Mouse (Mus musculus): Measurements from ENCODE around the gene Gas6. TPM values are rescaled to one million over a fixed set of nuclear protein-coding genes. Genes with fewer than 3 reads are reported as not detected.

Gene Gas6
- total and polyA plus RNA-seq, 3 experiments, result not detected

- no peak for ATAC-seq (ENCODE audit: extremely low read depth, insufficient number of reproducible peaks, low FRiP score, poor library complexity, severe bottlenecking)
- no peaks in the 10 kb centered on the region for H3K36me3 ChIP-seq (replicated peaks)
- H3K4me3 ChIP-seq (ENCODE audit: low read depth, low read length), result no peak overlapping the region
- TF ChIP-seq GATA2 (IDR thresholded peaks at IDR 0.05; ENCODE audit: borderline replicate concordance, low read depth, low read length), result no peak
- peak; percentile 76; the same call in 1 of the 2 replicates for TF ChIP-seq CTCF (IDR thresholded peaks at IDR 0.05; ENCODE audit: low read depth, low read length)
- H3K9me3 ChIP-seq (replicated peaks), result no peaks in the 10 kb centered on the region
- H3K27me3 ChIP-seq (ENCODE audit: insufficient read depth, low read length), result peaks cover 3% of the 10 kb centered on the region
- H3K4me1 ChIP-seq (ENCODE audit: insufficient read depth, low read depth, low read length), result no peaks in the 10 kb centered on the region
- peak; percentile 16 for DNase-seq (ENCODE audit: low spot score)
These were observed 32.4 kb downstream of the Gas6 start for GRCm38 (mm10) chr8:13461843-13462242.

DNA sequence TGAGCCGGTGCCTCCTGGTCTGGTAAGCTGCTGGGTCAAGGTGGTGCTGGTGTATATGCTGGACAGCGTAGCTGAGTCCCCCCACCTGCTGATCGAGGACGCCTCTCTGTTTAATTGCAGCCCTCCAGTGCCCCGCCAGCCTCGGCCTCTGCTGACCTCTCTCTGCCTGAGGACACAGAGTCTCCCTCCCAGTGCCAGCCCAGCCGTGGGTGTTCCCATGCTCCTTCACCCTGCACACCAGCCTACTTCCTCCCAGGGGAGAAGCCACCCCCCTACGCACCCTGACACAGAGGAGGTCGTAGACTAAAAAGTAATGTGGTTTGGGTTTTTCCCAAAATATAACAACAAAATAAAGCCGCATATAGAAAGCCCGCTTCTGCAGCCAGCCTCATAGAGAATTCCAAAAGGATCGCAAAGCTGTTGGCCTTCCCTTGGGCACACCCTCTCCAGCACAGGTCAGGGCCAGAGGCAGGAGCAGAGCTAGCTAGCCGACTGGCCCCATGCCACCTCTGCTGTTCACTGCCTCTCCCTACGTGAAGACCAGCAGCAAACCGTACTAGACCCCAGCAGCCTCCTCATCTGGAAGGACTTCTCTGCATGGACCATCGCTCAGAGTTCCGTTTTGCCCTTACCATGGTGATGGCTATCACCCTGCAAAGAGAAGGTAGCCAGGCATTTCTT is 33.1 kb downstream of the Gas6 start:
- DNase-seq (ENCODE audit: low spot score), result no peak
- H3K4me3 ChIP-seq (ENCODE audit: low read depth, low read length), result no peak overlapping the region
- H3K36me3 ChIP-seq (replicated peaks), result no peaks in the 10 kb centered on the region
- no peaks in the 10 kb centered on the region for H3K4me1 ChIP-seq (ENCODE audit: insufficient read depth, low read depth, low read length)
- H3K27me3 ChIP-seq (ENCODE audit: insufficient read depth, low read length), result no peaks in the 10 kb centered on the region; the same call in none of the 2 replicates
- no peaks in the 10 kb centered on the region for H3K9me3 ChIP-seq (replicated peaks)
- TF ChIP-seq GATA2 (IDR thresholded peaks at IDR 0.05; ENCODE audit: borderline replicate concordance, low read depth, low read length) (no peak), CTCF (IDR thresholded peaks at IDR 0.05; ENCODE audit: low read depth, low read length) (no peak), GATA1 (IDR thresholded peaks at IDR 0.05; ENCODE audit: borderline replicate concordance, low read length) (no peak), TAL1 (conservative IDR thresholded peaks at IDR 0.05; ENCODE audit: low read depth, low read length) (no peak), POLR2AphosphoS5 (IDR thresholded peaks at IDR 0.05; ENCODE audit: insufficient replicate concordance, low read depth, low read length) (no peak)
- no peak for ATAC-seq (ENCODE audit: extremely low read depth, insufficient number of reproducible peaks, low FRiP score, poor library complexity, severe bottlenecking)

DNA sequence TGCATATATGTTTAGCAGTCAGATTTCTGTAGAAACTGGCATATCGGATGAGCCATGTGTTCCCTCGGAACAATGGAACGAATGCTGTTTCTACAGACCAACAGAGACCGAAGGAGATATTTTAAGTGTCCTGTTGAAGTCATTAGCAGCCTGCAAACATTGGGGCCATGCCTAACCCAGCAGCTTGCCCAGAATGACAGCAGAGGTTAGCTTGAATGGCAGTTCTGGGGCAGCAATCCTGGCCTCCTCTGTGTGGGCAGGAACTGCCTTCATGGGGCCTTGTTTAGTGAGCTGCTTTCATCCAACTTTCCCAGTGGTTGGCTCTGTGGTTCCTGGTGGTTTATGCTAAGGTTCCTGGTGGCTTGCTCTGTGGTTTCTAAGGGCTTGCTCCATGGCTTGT is 34.9 kb downstream of the Gas6 start:
- Histone ChIP-seq H3K4me1 (ENCODE audit: insufficient read depth, low read depth, low read length) (no peaks in the 10 kb centered on the region), H3K9me3 (replicated peaks) (no peaks in the 10 kb centered on the region), H3K27me3 (ENCODE audit: insufficient read depth, low read length) (peaks cover 3% of the 10 kb centered on the region), H3K4me3 (ENCODE audit: low read depth, low read length) (no peak overlapping the region), H3K36me3 (replicated peaks) (no peaks in the 10 kb centered on the region)
- DNase-seq (ENCODE audit: low spot score) (no peak), ATAC-seq (ENCODE audit: extremely low read depth, insufficient number of reproducible peaks, low FRiP score, poor library complexity, severe bottlenecking) (no peak)
- TF ChIP-seq CTCF (IDR thresholded peaks at IDR 0.05; ENCODE audit: low read depth, low read length), result no peak
- TF ChIP-seq GATA1 (IDR thresholded peaks at IDR 0.05; ENCODE audit: borderline replicate concordance, low read length), result no peak
- no peak for TF ChIP-seq GATA2 (IDR thresholded peaks at IDR 0.05; ENCODE audit: borderline replicate concordance, low read depth, low read length)
- no peak for TF ChIP-seq TAL1 (conservative IDR thresholded peaks at IDR 0.05; ENCODE audit: low read depth, low read length)
- no peak for TF ChIP-seq POLR2AphosphoS5 (IDR thresholded peaks at IDR 0.05; ENCODE audit: insufficient replicate concordance, low read depth, low read length)

DNA sequence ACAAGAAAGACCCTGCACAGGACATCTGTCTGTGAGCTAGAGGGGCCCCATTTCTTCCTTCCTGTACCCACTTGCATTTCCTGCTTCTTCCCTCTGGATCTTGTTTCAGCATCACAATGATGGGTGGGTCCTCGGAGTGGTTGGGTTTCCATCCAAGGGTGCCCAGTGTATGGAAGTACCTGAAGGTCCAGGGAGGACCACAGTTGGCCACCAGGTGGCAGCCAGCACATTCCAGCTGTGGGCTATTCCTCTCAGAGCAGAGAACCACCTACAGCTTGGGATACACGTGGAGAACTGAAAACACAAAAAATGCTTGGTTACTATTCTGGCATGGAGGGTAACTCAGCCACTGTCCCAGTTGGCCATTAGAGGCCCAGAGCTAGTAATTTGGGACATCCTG is 39.0 kb downstream of the Gas6 start:
- Histone ChIP-seq H3K27me3 (ENCODE audit: insufficient read depth, low read length) (peaks cover 7% of the 10 kb centered on the region; the same call in 1 of the 2 replicates), H3K4me3 (ENCODE audit: low read depth, low read length) (no peak overlapping the region), H3K4me1 (ENCODE audit: insufficient read depth, low read depth, low read length) (no peaks in the 10 kb centered on the region), H3K36me3 (replicated peaks) (no peaks in the 10 kb centered on the region), H3K9me3 (replicated peaks) (no peaks in the 10 kb centered on the region)
- DNase-seq (ENCODE audit: low spot score) (no peak), ATAC-seq (ENCODE audit: extremely low read depth, insufficient number of reproducible peaks, low FRiP score, poor library complexity, severe bottlenecking) (no peak)
- TF ChIP-seq POLR2AphosphoS5 (IDR thresholded peaks at IDR 0.05; ENCODE audit: insufficient replicate concordance, low read depth, low read length), result no peak
- TF ChIP-seq GATA2 (IDR thresholded peaks at IDR 0.05; ENCODE audit: borderline replicate concordance, low read depth, low read length), result no peak
- TF ChIP-seq CTCF (IDR thresholded peaks at IDR 0.05; ENCODE audit: low read depth, low read length), result no peak
- no peak for TF ChIP-seq GATA1 (IDR thresholded peaks at IDR 0.05; ENCODE audit: borderline replicate concordance, low read length)
- TF ChIP-seq TAL1 (conservative IDR thresholded peaks at IDR 0.05; ENCODE audit: low read depth, low read length), result no peak

GRCm38 (mm10) chr8:13454341-13455113 is 39.8 kb downstream of the Gas6 start:
- H3K27me3 ChIP-seq (ENCODE audit: insufficient read depth, low read length), result peaks cover 7% of the 10 kb centered on the region; the same call in 1 of the 2 replicates
- TF ChIP-seq GATA2 (IDR thresholded peaks at IDR 0.05; ENCODE audit: borderline replicate concordance, low read depth, low read length) (no peak), CTCF (IDR thresholded peaks at IDR 0.05; ENCODE audit: low read depth, low read length) (no peak), POLR2AphosphoS5 (IDR thresholded peaks at IDR 0.05; ENCODE audit: insufficient replicate concordance, low read depth, low read length) (no peak), TAL1 (conservative IDR thresholded peaks at IDR 0.05; ENCODE audit: low read depth, low read length) (no peak)
- H3K4me1 ChIP-seq (ENCODE audit: insufficient read depth, low read depth, low read length), result no peaks in the 10 kb centered on the region
- no peaks in the 10 kb centered on the region for H3K9me3 ChIP-seq (replicated peaks)
- H3K4me3 ChIP-seq (ENCODE audit: low read depth, low read length), result no peak overlapping the region
- ATAC-seq (ENCODE audit: extremely low read depth, insufficient number of reproducible peaks, low FRiP score, poor library complexity, severe bottlenecking), result no peak
- H3K36me3 ChIP-seq (replicated peaks), result no peaks in the 10 kb centered on the region
- no peak for DNase-seq (ENCODE audit: low spot score)

DNA sequence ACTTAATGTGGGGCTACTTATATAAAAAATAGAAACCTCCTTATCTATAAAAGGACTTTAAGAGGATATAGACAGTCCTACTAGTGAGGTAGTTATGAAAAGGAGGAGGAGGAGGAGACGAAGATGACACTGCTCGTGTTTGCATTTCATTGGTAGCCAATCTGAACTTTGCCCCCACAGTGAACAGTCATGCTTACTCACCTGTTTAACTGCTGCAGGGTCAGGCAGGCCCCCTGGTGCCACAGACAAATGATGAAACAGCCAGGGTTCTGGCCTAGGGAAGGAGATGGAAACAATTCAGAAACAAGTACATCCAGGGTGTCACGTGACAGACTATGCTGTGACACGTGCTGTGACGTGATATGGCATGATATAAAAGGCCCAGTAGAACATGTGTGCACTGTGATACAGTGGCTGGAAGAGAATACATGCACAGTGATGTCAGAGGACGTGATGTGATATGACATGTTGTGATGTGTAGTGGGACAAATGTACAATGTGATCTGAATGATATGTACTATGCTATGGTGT is 42.5 kb downstream of the Gas6 start:
- Histone ChIP-seq H3K4me3 (ENCODE audit: low read depth, low read length) (no peak overlapping the region), H3K36me3 (replicated peaks) (no peaks in the 10 kb centered on the region), H3K27me3 (ENCODE audit: insufficient read depth, low read length) (peaks cover 7% of the 10 kb centered on the region; the same call in 1 of the 2 replicates), H3K4me1 (ENCODE audit: insufficient read depth, low read depth, low read length) (no peaks in the 10 kb centered on the region), H3K9me3 (replicated peaks) (no peaks in the 10 kb centered on the region)
- DNase-seq (ENCODE audit: low spot score) (no peak), ATAC-seq (ENCODE audit: extremely low read depth, insufficient number of reproducible peaks, low FRiP score, poor library complexity, severe bottlenecking) (no peak)
- TF ChIP-seq TAL1 (conservative IDR thresholded peaks at IDR 0.05; ENCODE audit: low read depth, low read length) (no peak), POLR2AphosphoS5 (IDR thresholded peaks at IDR 0.05; ENCODE audit: insufficient replicate concordance, low read depth, low read length) (no peak)

All from G1E (cell line).